25 mouse cellular contexts compared by ENCODE assay signal in the genomic region with DNA sequence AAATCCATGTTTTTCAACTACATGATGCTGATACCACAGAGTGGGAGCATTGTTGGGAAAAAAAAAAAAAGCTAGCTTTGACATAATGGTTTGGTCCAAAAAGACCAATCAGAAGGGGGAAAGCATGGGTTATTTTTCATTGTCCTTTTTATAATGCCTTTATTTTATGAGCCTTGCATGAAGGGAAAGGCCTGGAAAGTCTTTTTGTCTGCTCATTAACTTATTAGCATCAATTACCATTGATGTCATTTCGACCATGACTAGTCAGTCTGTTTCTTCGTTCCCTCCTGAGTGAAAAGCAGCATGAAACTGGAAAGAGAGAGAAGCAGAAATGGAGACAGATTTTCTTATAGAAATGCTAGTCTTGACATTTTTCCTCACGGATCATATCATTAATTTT.
DNase-seq lines count a peak whose midpoint lies in the region; ATAC-seq and TF ChIP-seq lines count a peak whose summit lies in the region.
"Had no signal": no experiment of that assay in that cellular context is flagged by ENCODE, and none has a peak within 500 bp of the region (broad histone marks: within the 10 kb centered on the region; RNA-seq: fewer than 3 reads in every experiment).

No protein-coding gene starts in this region.

- H3K36me3 ChIP-seq in hindbrain, postnatal 0 days (ENCODE audit: insufficient read depth, low read length) = no peaks in the 10 kb centered on the region
- H3K36me3 ChIP-seq in hindbrain, embryonic 16.5 days (ENCODE audit: control insufficient read depth, insufficient read depth, low read length) = no peaks in the 10 kb centered on the region
- no peaks in the 10 kb centered on the region for H3K36me3 ChIP-seq in midbrain, postnatal 0 days (ENCODE audit: insufficient read depth, low read length)
- no peaks in the 10 kb centered on the region for H3K36me3 ChIP-seq in midbrain, embryonic 13.5 days
- H3K36me3 ChIP-seq: embryonic facial prominence, embryonic 10.5 days; embryonic facial prominence, embryonic 12.5 days; forebrain, embryonic 15.5 days; G1E had no signal

- DNase-seq in hindbrain, postnatal 0 days (ENCODE audit: low spot score) = peak; percentile 5
- DNase-seq in midbrain, postnatal 0 days (ENCODE audit: low spot score) = peak; percentile 32
- DNase-seq in retina, embryonic 14.5 days (ENCODE audit: low spot score) = peak; percentile 58
- no peak for DNase-seq in cerebellum, postnatal 4 days (ENCODE audit: low spot score in 2 of 2)
- DNase-seq in T-cell, adult 2 months (ENCODE audit: low spot score) = no peak
- DNase-seq: adrenal gland, adult 8-10 months; adrenal gland, postnatal 14 days; adrenal gland, postnatal 36 days; B cell, adult 2 months; cerebellum, adult 11 months; cerebellum, adult 18-20 months; cerebellum, adult 8-10 months; cerebellum, adult 9-11 months; cerebellum, postnatal 36 days; forebrain, postnatal 0 days had no signal

- no peak overlapping the region for H3K4me3 ChIP-seq in hindbrain, postnatal 0 days (ENCODE audit: low read length)
- H3K4me3 ChIP-seq in hindbrain, embryonic 16.5 days (ENCODE audit: low read length) = no peak overlapping the region
- no peak overlapping the region for H3K4me3 ChIP-seq in midbrain, postnatal 0 days (ENCODE audit: low read depth, low read length)
- no peak overlapping the region for H3K4me3 ChIP-seq in midbrain, embryonic 13.5 days (replicated peaks)
- H3K4me3 ChIP-seq: embryonic facial prominence, embryonic 10.5 days; embryonic facial prominence, embryonic 12.5 days; forebrain, embryonic 13.5 days; forebrain, embryonic 15.5 days had no signal

- no peak overlapping the region for H3K4me2 ChIP-seq in hindbrain, postnatal 0 days (ENCODE audit: low read depth, low read length)
- no peak overlapping the region for H3K4me2 ChIP-seq in hindbrain, embryonic 16.5 days (ENCODE audit: low read length)
- H3K4me2 ChIP-seq in midbrain, postnatal 0 days (ENCODE audit: low read depth, low read length, poor library complexity, severe bottlenecking) = no peak overlapping the region
- no peak overlapping the region for H3K4me2 ChIP-seq in midbrain, embryonic 13.5 days (replicated peaks)
- H3K4me2 ChIP-seq: embryonic facial prominence, embryonic 12.5 days; forebrain, embryonic 13.5 days; forebrain, embryonic 15.5 days had no signal

- no peaks in the 10 kb centered on the region for H3K27me3 ChIP-seq in hindbrain, postnatal 0 days (ENCODE audit: insufficient read depth, low read length)
- no peaks in the 10 kb centered on the region for H3K27me3 ChIP-seq in hindbrain, embryonic 16.5 days (replicated peaks; ENCODE audit: control insufficient read depth, insufficient read depth, low read length)
- H3K27me3 ChIP-seq in midbrain, postnatal 0 days (ENCODE audit: insufficient read depth, low read length) = no peaks in the 10 kb centered on the region
- H3K27me3 ChIP-seq in midbrain, embryonic 13.5 days = no peaks in the 10 kb centered on the region
- H3K27me3 ChIP-seq: CH12.LX; embryonic facial prominence, embryonic 12.5 days; forebrain, embryonic 13.5 days; forebrain, embryonic 15.5 days had no signal

- H3K9me3 ChIP-seq in hindbrain, postnatal 0 days (ENCODE audit: low read length) = no peaks in the 10 kb centered on the region
- no peaks in the 10 kb centered on the region for H3K9me3 ChIP-seq in hindbrain, embryonic 16.5 days (ENCODE audit: control insufficient read depth, low read length)
- no peaks in the 10 kb centered on the region for H3K9me3 ChIP-seq in midbrain, postnatal 0 days (ENCODE audit: low read length)
- H3K9me3 ChIP-seq in midbrain, embryonic 13.5 days = no peaks in the 10 kb centered on the region
- H3K9me3 ChIP-seq: embryonic facial prominence, embryonic 10.5 days; embryonic facial prominence, embryonic 12.5 days; forebrain, embryonic 13.5 days; forebrain, embryonic 15.5 days; G1E had no signal

- TF ChIP-seq CTCF in hindbrain, postnatal 0 days (IDR thresholded peaks at IDR 0.05; ENCODE audit: low read depth) = no peak
- TF ChIP-seq CTCF in midbrain, postnatal 0 days (IDR thresholded peaks at IDR 0.05) = no peak

- no peak overlapping the region for H3K9ac ChIP-seq in hindbrain, postnatal 0 days (replicated peaks; ENCODE audit: low read length)
- no peak overlapping the region for H3K9ac ChIP-seq in hindbrain, embryonic 16.5 days (ENCODE audit: low read depth, low read length)
- no peak overlapping the region for H3K9ac ChIP-seq in midbrain, postnatal 0 days (replicated peaks; ENCODE audit: low read length, poor library complexity, severe bottlenecking)
- H3K9ac ChIP-seq in midbrain, embryonic 13.5 days (replicated peaks) = no peak overlapping the region
- H3K9ac ChIP-seq: embryonic facial prominence, embryonic 12.5 days; forebrain, embryonic 13.5 days; forebrain, embryonic 15.5 days; forebrain, postnatal 0 days had no signal

- no peaks in the 10 kb centered on the region for H3K4me1 ChIP-seq in hindbrain, postnatal 0 days (ENCODE audit: insufficient read depth, low read length)
- H3K4me1 ChIP-seq in hindbrain, embryonic 16.5 days (ENCODE audit: control insufficient read depth, insufficient read depth, low read depth, low read length) = no peaks in the 10 kb centered on the region
- no peaks in the 10 kb centered on the region for H3K4me1 ChIP-seq in midbrain, postnatal 0 days (ENCODE audit: insufficient read depth, low read length)
- no peaks in the 10 kb centered on the region for H3K4me1 ChIP-seq in midbrain, embryonic 13.5 days (replicated peaks)
- H3K4me1 ChIP-seq: embryonic facial prominence, embryonic 10.5 days; embryonic facial prominence, embryonic 12.5 days; forebrain, embryonic 13.5 days; forebrain, embryonic 15.5 days had no signal

- no peak for ATAC-seq in hindbrain, postnatal 0 days
- no peak for ATAC-seq in hindbrain, embryonic 16.5 days
- ATAC-seq in midbrain, postnatal 0 days (ENCODE audit: low FRiP score) = no peak
- ATAC-seq in midbrain, embryonic 13.5 days = no peak
- ATAC-seq: activated CD4-positive, CD25-positive, alpha-beta regulatory T cell, adult 4 months; CD4-positive, CD25-positive, alpha-beta regulatory T cell, adult 4 months; forebrain, embryonic 13.5 days; forebrain, embryonic 15.5 days; forebrain, postnatal 0 days had no signal

- WGBS in hindbrain, postnatal 0 days = 36% methylated on average over 3 of the region's 3 CpGs
- WGBS in hindbrain, embryonic 16.5 days = 24% methylated on average over 3 of the region's 3 CpGs
- 39% methylated on average over 3 of the region's 3 CpGs for WGBS in midbrain, postnatal 0 days
- 34% methylated on average over 3 of the region's 3 CpGs for WGBS in midbrain, embryonic 13.5 days

- no peak overlapping the region for H3K27ac ChIP-seq in hindbrain, postnatal 0 days
- H3K27ac ChIP-seq in hindbrain, embryonic 16.5 days (ENCODE audit: low read depth, low read length) = no peak overlapping the region
- no peak overlapping the region for H3K27ac ChIP-seq in midbrain, postnatal 0 days (ENCODE audit: low read depth, low read length)
- no peak overlapping the region for H3K27ac ChIP-seq in midbrain, embryonic 13.5 days
- H3K27ac ChIP-seq: embryonic facial prominence, embryonic 10.5 days; embryonic facial prominence, embryonic 12.5 days; forebrain, embryonic 13.5 days; forebrain, embryonic 15.5 days had no signal

Comparison
In these comparisons a context has a peak if more than half of its experiments do, and no peak if none do; other contexts are left out.
1. DNase-seq: peak in hindbrain, postnatal 0 days (single experiment), midbrain, postnatal 0 days (single experiment) and retina, embryonic 14.5 days (single experiment); none in cerebellum, postnatal 4 days (0 of 2) and T-cell, adult 2 months (single experiment).